Mouse (Mus musculus): ENCODE data around the gene Ano9. TPM values are rescaled to one million over a fixed set of nuclear protein-coding genes. Genes with fewer than 3 reads are reported as not detected.

Ano9 gene
- polyA plus RNA-seq, 2 experiments, result 0.27 to 0.30 TPM

DNA sequence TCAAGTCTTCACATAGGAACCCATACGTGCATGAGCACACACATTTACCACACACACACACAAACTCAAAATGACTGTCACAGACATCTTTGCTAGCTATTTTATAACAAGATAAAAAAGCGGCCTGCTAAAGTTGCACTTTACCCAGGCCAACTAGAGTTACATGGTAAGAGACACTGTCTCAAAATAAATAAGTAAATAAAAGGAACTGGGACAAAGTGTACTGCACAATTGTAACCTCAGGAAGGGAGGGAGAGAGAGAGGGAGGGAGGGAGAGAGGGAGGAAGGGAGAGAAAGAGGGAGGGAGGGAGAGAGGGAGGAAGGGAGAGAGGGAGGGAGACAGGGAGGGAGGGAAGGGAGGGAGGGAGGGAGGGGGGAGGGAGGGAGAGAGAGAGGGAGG is 65.2 kb downstream of the Ano9 start:
- no peak overlapping the region for H3K27ac ChIP-seq
- H3K36me3 ChIP-seq (replicated peaks; ENCODE audit: control insufficient read depth, insufficient read depth, low read depth), result no peaks in the 10 kb centered on the region
- H3K4me1 ChIP-seq (replicated peaks; ENCODE audit: control insufficient read depth in 2 of 2, insufficient read depth in 2 of 2, low read length in 1 of 2), result peaks cover 4 to 11% of the 10 kb centered on the region in 2 experiments; a peak in 3 of 4 replicates
- ATAC-seq (ENCODE audit: insufficient read depth) (no peak), DNase-seq (ENCODE audit: low read depth in 3 of 3, low spot score in 3 of 3) (no peak)
- no peak overlapping the region for H3K4me2 ChIP-seq (ENCODE audit: low read depth)
- H3K4me3 ChIP-seq (ENCODE audit: insufficient read depth in 1 of 2, low read depth in 2 of 2, low read length in 2 of 2), result no peak overlapping the region
- no peak for TF ChIP-seq CTCF (IDR thresholded peaks at IDR 0.05; ENCODE audit: low read depth)
- TF ChIP-seq EP300 (IDR thresholded peaks at IDR 0.05; ENCODE audit: low read depth), result no peak
- no peaks in the 10 kb centered on the region for H3K9me3 ChIP-seq (ENCODE audit: control insufficient read depth, low read length)
- 60% methylated on average over 2 of the region's 2 CpGs for WGBS (ENCODE audit: insufficient replicate concordance)
- no peak overlapping the region for H3K9ac ChIP-seq (replicated peaks)
- H3K27me3 ChIP-seq (ENCODE audit: control insufficient read depth, insufficient read depth, low read length), result no peaks in the 10 kb centered on the region

- DNase-seq (ENCODE audit: low read depth in 3 of 3, low spot score in 3 of 3) (no peak), ATAC-seq (ENCODE audit: insufficient read depth) (no peak)
- Histone ChIP-seq H3K4me3 (ENCODE audit: insufficient read depth in 1 of 2, low read depth in 2 of 2, low read length in 2 of 2) (no peak overlapping the region), H3K9me3 (ENCODE audit: control insufficient read depth, low read length) (no peaks in the 10 kb centered on the region), H3K36me3 (replicated peaks; ENCODE audit: control insufficient read depth, insufficient read depth, low read depth) (no peaks in the 10 kb centered on the region), H3K27ac (no peak overlapping the region), H3K9ac (replicated peaks) (no peak overlapping the region), H3K27me3 (ENCODE audit: control insufficient read depth, insufficient read depth, low read length) (no peaks in the 10 kb centered on the region), H3K4me1 (replicated peaks; ENCODE audit: control insufficient read depth in 2 of 2, insufficient read depth in 2 of 2, low read length in 1 of 2) (peaks cover 8 to 15% of the 10 kb centered on the region in 2 experiments; a peak in 3 of 4 replicates), H3K4me2 (ENCODE audit: low read depth) (no peak overlapping the region)
- TF ChIP-seq EP300 (IDR thresholded peaks at IDR 0.05; ENCODE audit: low read depth) (no peak), CTCF (IDR thresholded peaks at IDR 0.05; ENCODE audit: low read depth) (no peak)
- WGBS (ENCODE audit: insufficient replicate concordance), result 78% methylated on average over 4 of the region's 4 CpGs
Measured at GRCm38 (mm10) chr7:141052016-141052415, 65.6 kb downstream of the Ano9 start.

Other genes with a start within 250 kb of the Ano9 start
- 39.8 and 50.8 TPM in 2 replicates for gene Psmd13, start 235.8 kb downstream of the Ano9 start, polyA plus RNA-seq (2012; rRNA removed)
- 90.5 and 92.6 TPM in 2 replicates for gene Psmd13, start 235.8 kb downstream of the Ano9 start, polyA plus RNA-seq (2014; fragmentation: Nextera tagmentation; extraction: Ambion mirVana)
- 13.7 and 14.0 TPM in 2 replicates for gene Sirt3, start 235.5 kb downstream of the Ano9 start, polyA plus RNA-seq (2012; rRNA removed)
- 14.4 and 14.7 TPM in 2 replicates for gene Sirt3, start 235.5 kb downstream of the Ano9 start, polyA plus RNA-seq (2014; fragmentation: Nextera tagmentation; extraction: Ambion mirVana)
- not detected in 2 replicates for gene Cox8b, start 217.4 kb downstream of the Ano9 start, polyA plus RNA-seq (2012; rRNA removed)
- gene Cox8b, start 217.4 kb downstream of the Ano9 start, polyA plus RNA-seq (2014; fragmentation: Nextera tagmentation; extraction: Ambion mirVana), result not detected in 2 replicates
- 6.3 and 6.5 TPM in 2 replicates for gene Nlrp6, start 196.9 kb downstream of the Ano9 start, polyA plus RNA-seq (2012; rRNA removed)
- gene Nlrp6, start 196.9 kb downstream of the Ano9 start, polyA plus RNA-seq (2014; fragmentation: Nextera tagmentation; extraction: Ambion mirVana), result 2.6 and 3.2 TPM in 2 replicates
- 7.2 TPM in 2 replicates for gene Pgghg, start 176.4 kb downstream of the Ano9 start, polyA plus RNA-seq (2012; rRNA removed)
- 4.5 and 4.9 TPM in 2 replicates for gene Pgghg, start 176.4 kb downstream of the Ano9 start, polyA plus RNA-seq (2014; fragmentation: Nextera tagmentation; extraction: Ambion mirVana)
- 0.17 and 0.33 TPM in 2 replicates for gene Ifitm5, start 167.5 kb downstream of the Ano9 start, polyA plus RNA-seq (2012; rRNA removed)
- 0.30 and 0.32 TPM in 2 replicates for gene Ifitm5, start 167.5 kb downstream of the Ano9 start, polyA plus RNA-seq (2014; fragmentation: Nextera tagmentation; extraction: Ambion mirVana)
- not detected in 2 replicates for gene Gm45717, start 161.9 kb downstream of the Ano9 start, polyA plus RNA-seq (2012; rRNA removed)
- not detected in 2 replicates for gene Gm45717, start 161.9 kb downstream of the Ano9 start, polyA plus RNA-seq (2014; fragmentation: Nextera tagmentation; extraction: Ambion mirVana)
- 217 and 258 TPM in 2 replicates for gene Ifitm2, start 161.8 kb downstream of the Ano9 start, polyA plus RNA-seq (2012; rRNA removed)
- 405 and 432 TPM in 2 replicates for gene Ifitm2, start 161.8 kb downstream of the Ano9 start, polyA plus RNA-seq (2014; fragmentation: Nextera tagmentation; extraction: Ambion mirVana)
- 34.2 and 35.7 TPM in 2 replicates for gene Ifitm1, start 150.6 kb downstream of the Ano9 start, polyA plus RNA-seq (2012; rRNA removed)
- gene Ifitm1, start 150.6 kb downstream of the Ano9 start, polyA plus RNA-seq (2014; fragmentation: Nextera tagmentation; extraction: Ambion mirVana), result 20.2 and 30.9 TPM in 2 replicates
- gene Ifitm3, start 107.0 kb downstream of the Ano9 start, polyA plus RNA-seq (2012; rRNA removed), result 27.8 and 30.8 TPM in 2 replicates
- 61.5 and 73.5 TPM in 2 replicates for gene Ifitm3, start 107.0 kb downstream of the Ano9 start, polyA plus RNA-seq (2014; fragmentation: Nextera tagmentation; extraction: Ambion mirVana)
- gene Ifitm6, start 99.9 kb downstream of the Ano9 start, polyA plus RNA-seq (2012; rRNA removed), result 8.3 and 9.2 TPM in 2 replicates
- gene Ifitm6, start 99.9 kb downstream of the Ano9 start, polyA plus RNA-seq (2014; fragmentation: Nextera tagmentation; extraction: Ambion mirVana), result 6.0 and 9.6 TPM in 2 replicates
- gene Gm17387, start 88.7 kb downstream of the Ano9 start, polyA plus RNA-seq (2012; rRNA removed), result not detected in 2 replicates
- gene Gm17387, start 88.7 kb downstream of the Ano9 start, polyA plus RNA-seq (2014; fragmentation: Nextera tagmentation; extraction: Ambion mirVana), result not detected in 2 replicates
- 0.64 and 0.84 TPM in 2 replicates for gene B4galnt4, start 56.7 kb downstream of the Ano9 start, polyA plus RNA-seq (2012; rRNA removed)
- gene B4galnt4, start 56.7 kb downstream of the Ano9 start, polyA plus RNA-seq (2014; fragmentation: Nextera tagmentation; extraction: Ambion mirVana), result 0.39 and 0.68 TPM in 2 replicates
- 0.33 and 0.51 TPM in 2 replicates for gene Pkp3, start 39.6 kb downstream of the Ano9 start, polyA plus RNA-seq (2012; rRNA removed)
- gene Pkp3, start 39.6 kb downstream of the Ano9 start, polyA plus RNA-seq (2014; fragmentation: Nextera tagmentation; extraction: Ambion mirVana), result 0.36 and 0.80 TPM in 2 replicates
- gene Sigirr, start 17.2 kb downstream of the Ano9 start, polyA plus RNA-seq (2012; rRNA removed), result 9.8 and 10.8 TPM in 2 replicates
- gene Sigirr, start 17.2 kb downstream of the Ano9 start, polyA plus RNA-seq (2014; fragmentation: Nextera tagmentation; extraction: Ambion mirVana), result 16.0 and 18.4 TPM in 2 replicates
- 72.2 and 72.8 TPM in 2 replicates for gene Ptdss2, start 4.6 kb upstream of the Ano9 start, polyA plus RNA-seq (2012; rRNA removed)
- 111 and 130 TPM in 2 replicates for gene Ptdss2, start 4.6 kb upstream of the Ano9 start, polyA plus RNA-seq (2014; fragmentation: Nextera tagmentation; extraction: Ambion mirVana)
- 26.5 and 29.1 TPM in 2 replicates for gene Rnh1, start 55.1 kb upstream of the Ano9 start, polyA plus RNA-seq (2012; rRNA removed)
- gene Rnh1, start 55.1 kb upstream of the Ano9 start, polyA plus RNA-seq (2014; fragmentation: Nextera tagmentation; extraction: Ambion mirVana), result 54.6 and 59.7 TPM in 2 replicates
- gene Hras, start 76.2 kb upstream of the Ano9 start, polyA plus RNA-seq (2012; rRNA removed), result 50.8 and 66.8 TPM in 2 replicates
- 84.4 and 102 TPM in 2 replicates for gene Hras, start 76.2 kb upstream of the Ano9 start, polyA plus RNA-seq (2014; fragmentation: Nextera tagmentation; extraction: Ambion mirVana)
- 15.3 and 20.3 TPM in 2 replicates for gene Lrrc56, start 76.4 kb upstream of the Ano9 start, polyA plus RNA-seq (2012; rRNA removed)
- 10.4 and 10.9 TPM in 2 replicates for gene Lrrc56, start 76.4 kb upstream of the Ano9 start, polyA plus RNA-seq (2014; fragmentation: Nextera tagmentation; extraction: Ambion mirVana)
- 2.0 and 2.3 TPM in 2 replicates for gene Lmntd2, start 96.3 kb upstream of the Ano9 start, polyA plus RNA-seq (2012; rRNA removed)
- gene Lmntd2, start 96.3 kb upstream of the Ano9 start, polyA plus RNA-seq (2014; fragmentation: Nextera tagmentation; extraction: Ambion mirVana), result 0.25 and 0.66 TPM in 2 replicates
- 21.6 and 28.3 TPM in 2 replicates for gene Rassf7, start 98.1 kb upstream of the Ano9 start, polyA plus RNA-seq (2012; rRNA removed)
- 16.8 and 22.4 TPM in 2 replicates for gene Rassf7, start 98.1 kb upstream of the Ano9 start, polyA plus RNA-seq (2014; fragmentation: Nextera tagmentation; extraction: Ambion mirVana)
- 10.4 and 14.1 TPM in 2 replicates for gene Phrf1, start 111.0 kb upstream of the Ano9 start, polyA plus RNA-seq (2012; rRNA removed)
- gene Phrf1, start 111.0 kb upstream of the Ano9 start, polyA plus RNA-seq (2014; fragmentation: Nextera tagmentation; extraction: Ambion mirVana), result 25.7 and 28.3 TPM in 2 replicates
- 4.6 and 5.4 TPM in 2 replicates for gene Irf7, start 148.7 kb upstream of the Ano9 start, polyA plus RNA-seq (2012; rRNA removed)
- gene Irf7, start 148.7 kb upstream of the Ano9 start, polyA plus RNA-seq (2014; fragmentation: Nextera tagmentation; extraction: Ambion mirVana), result 4.8 and 5.1 TPM in 2 replicates
- 0.07 and 0.11 TPM in 2 replicates for gene Cdhr5, start 159.0 kb upstream of the Ano9 start, polyA plus RNA-seq (2012; rRNA removed)
- gene Cdhr5, start 159.0 kb upstream of the Ano9 start, polyA plus RNA-seq (2014; fragmentation: Nextera tagmentation; extraction: Ambion mirVana), result 0.24 and 0.27 TPM in 2 replicates
- 0.16 TPM in 1 of 2 replicates, not detected in the other for gene Sct, start 161.3 kb upstream of the Ano9 start, polyA plus RNA-seq (2012; rRNA removed)
- 0.22 and 0.30 TPM in 2 replicates for gene Sct, start 161.3 kb upstream of the Ano9 start, polyA plus RNA-seq (2014; fragmentation: Nextera tagmentation; extraction: Ambion mirVana)
- not detected in 2 replicates for gene Drd4, start 174.2 kb upstream of the Ano9 start, polyA plus RNA-seq (2012; rRNA removed)
- not detected in 2 replicates for gene Drd4, start 174.2 kb upstream of the Ano9 start, polyA plus RNA-seq (2014; fragmentation: Nextera tagmentation; extraction: Ambion mirVana)
- gene Deaf1, start 209.9 kb upstream of the Ano9 start, polyA plus RNA-seq (2012; rRNA removed), result 6.9 and 7.8 TPM in 2 replicates
- gene Deaf1, start 209.9 kb upstream of the Ano9 start, polyA plus RNA-seq (2014; fragmentation: Nextera tagmentation; extraction: Ambion mirVana), result 11.1 and 13.6 TPM in 2 replicates
- gene Tmem80, start 209.9 kb upstream of the Ano9 start, polyA plus RNA-seq (2012; rRNA removed), result 10.7 and 13.6 TPM in 2 replicates
- 11.3 and 13.0 TPM in 2 replicates for gene Tmem80, start 209.9 kb upstream of the Ano9 start, polyA plus RNA-seq (2014; fragmentation: Nextera tagmentation; extraction: Ambion mirVana)
- 7.9 and 8.3 TPM in 2 replicates for gene Eps8l2, start 221.1 kb upstream of the Ano9 start, polyA plus RNA-seq (2012; rRNA removed)
- 6.6 and 7.7 TPM in 2 replicates for gene Eps8l2, start 221.1 kb upstream of the Ano9 start, polyA plus RNA-seq (2014; fragmentation: Nextera tagmentation; extraction: Ambion mirVana)